Mouse (Mus musculus): Measurements from ENCODE around the gene Rab30. TPM values are rescaled to one million over a fixed set of nuclear protein-coding genes. Genes with fewer than 3 reads are reported as not detected.

Rab30 gene
- 7.2 and 9.2 TPM in 2 replicates for polyA plus RNA-seq (2015; fragmentation: Nextera tagmentation; extraction: Ambion mirVana)

GRCm38 (mm10) chr7:92741152-92741860 is at the start of gene Rab30:
TSS of gene Rab30 (plus strand) at chr7:92741603.

GRCm38 (mm10) chr7:92874116-92874675 is 132.8 kb downstream of the Rab30 start, which contains the start of the genes Ddias and Prcp:
TSS of gene Ddias (minus strand) at chr7:92874247.
TSS of gene Prcp (plus strand) at chr7:92874470.

Other genes starting within 250 kb of the Rab30 start
- 53.1 and 55.7 TPM in 2 replicates for gene Ccdc90b, start 180.5 kb upstream of the Rab30 start, polyA plus RNA-seq (2015; fragmentation: Nextera tagmentation; extraction: Ambion mirVana)
- 1.1 and 1.3 TPM in 2 replicates for gene Ankrd42, start 104.5 kb upstream of the Rab30 start, polyA plus RNA-seq (2015; fragmentation: Nextera tagmentation; extraction: Ambion mirVana)
- 9.0 and 10.4 TPM in 2 replicates for gene Pcf11, start 71.7 kb upstream of the Rab30 start, polyA plus RNA-seq (2015; fragmentation: Nextera tagmentation; extraction: Ambion mirVana)
- 1.3 and 2.3 TPM in 2 replicates for gene Ddias, start 132.6 kb downstream of the Rab30 start, polyA plus RNA-seq (2015; fragmentation: Nextera tagmentation; extraction: Ambion mirVana)
- 14.6 and 15.9 TPM in 2 replicates for gene Prcp, start 132.9 kb downstream of the Rab30 start, polyA plus RNA-seq (2015; fragmentation: Nextera tagmentation; extraction: Ambion mirVana)